Mouse (Mus musculus) liver, embryonic 18 days (tissue): Measurements from ENCODE around the gene Hnf4a. TPM values are rescaled to one million over a fixed set of nuclear protein-coding genes. Genes with fewer than 3 reads are reported as not detected.

Experiments used
- polyA plus RNA-seq: library from polyadenylated mRNA; depleted of rRNA; stranded (reverse); fragments of >200 nt; gene quantifications from 2 replicates; pipeline ENCODE4 v1.2.3, GENCODE M21; 2012; rRNA removed

Gene Hnf4a
- 68.1 and 73.7 TPM in 2 replicates for polyA plus RNA-seq

DNA sequence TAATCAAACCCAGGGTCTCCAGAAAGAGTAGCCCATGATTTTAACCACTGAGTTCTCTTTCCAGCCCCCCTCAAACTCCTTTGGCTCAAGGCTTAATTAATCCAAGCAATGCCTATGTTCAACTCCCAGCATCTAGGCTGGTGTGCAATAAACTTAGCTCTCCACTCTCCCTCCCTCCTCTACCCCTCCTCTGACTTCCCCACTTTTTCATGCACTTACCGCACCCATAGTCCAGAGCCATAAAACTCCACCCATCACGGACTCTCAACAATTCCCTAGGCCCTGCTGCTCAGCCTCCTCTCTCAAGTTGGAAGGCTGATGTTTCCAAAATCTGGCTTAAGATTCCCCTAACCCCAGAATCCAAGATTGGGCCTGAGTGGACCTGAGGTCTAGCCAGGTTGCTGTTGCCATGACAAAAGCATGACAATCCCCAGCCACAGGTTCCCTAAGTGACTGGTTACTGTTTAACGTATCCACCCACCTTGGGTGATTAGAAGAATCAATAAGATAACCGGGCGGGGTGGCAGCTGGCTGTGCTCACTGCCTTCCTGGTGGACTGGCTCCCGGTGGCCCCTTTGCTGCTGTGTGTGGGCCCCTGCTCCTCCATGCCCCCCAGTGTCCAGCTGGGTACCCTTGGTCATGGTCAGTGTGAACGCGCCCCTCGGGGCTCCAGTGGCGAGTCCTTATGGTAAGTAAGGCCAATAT, at the start of gene Hnf4a:
Gene Hnf4a (plus strand): TSS at position 509 of the 705 bp plus-strand sequence.

GRCm38 (mm10) chr2:163472466-163472851, 34.1 kb upstream of the Hnf4a start, which contains the start of gene Fitm2:
Gene Fitm2, minus strand, starts transcription at chr2:163472629.

GRCm38 (mm10) chr2:163492018-163492417, 14.6 kb upstream of the Hnf4a start, which contains the start of gene R3hdml:
Gene R3hdml, plus strand, starts transcription at chr2:163492318.

GRCm38 (mm10) chr2:163602101-163602971, 95.7 kb downstream of the Hnf4a start, which contains the start of gene Ttpal:
Gene Ttpal, plus strand, starts transcription at chr2:163602314.

Other genes starting within 250 kb of the Hnf4a start
- gene Jph2, start 108.8 kb upstream of the Hnf4a start, polyA plus RNA-seq = 0.18 and 0.20 TPM in 2 replicates
- gene Oser1, start 82.1 kb upstream of the Hnf4a start, polyA plus RNA-seq = 20.6 and 21.3 TPM in 2 replicates
- 0.02 TPM in 1 of 2 replicates, not detected in the other for gene Gdap1l1, start 68.3 kb upstream of the Hnf4a start, polyA plus RNA-seq
- 5.6 and 5.7 TPM in 2 replicates for gene Fitm2, start 34.2 kb upstream of the Hnf4a start, polyA plus RNA-seq
- gene R3hdml, start 14.5 kb upstream of the Hnf4a start, polyA plus RNA-seq = not detected in 2 replicates
- 5.3 and 5.7 TPM in 2 replicates for gene Ttpal, start 95.5 kb downstream of the Hnf4a start, polyA plus RNA-seq
- gene Serinc3, start 138.3 kb downstream of the Hnf4a start, polyA plus RNA-seq = 205 and 224 TPM in 2 replicates
- 40.4 and 41.0 TPM in 2 replicates for gene Pkig, start 151.6 kb downstream of the Hnf4a start, polyA plus RNA-seq
- 2.7 TPM in 2 replicates for gene Ada, start 243.4 kb downstream of the Hnf4a start, polyA plus RNA-seq